Mouse (Mus musculus) ES-E14 (cell line): ENCODE results near the gene Pik3r6.

ENCODE experiments used
- MAFK ChIP-seq: IDR thresholded peaks from 2 replicates; pipeline ENCODE4 v1.6.1; 2014; ENCODE audit warnings: mild to moderate bottlenecking, low read depth, low read length, inconsistent platforms; ENCODE audit not compliant: insufficient read depth
- ZNF384 ChIP-seq: IDR thresholded peaks from 2 replicates; pipeline ENCODE4 v1.6.1; 2012; ENCODE audit warnings: low read depth, low read length, inconsistent platforms

DNA sequence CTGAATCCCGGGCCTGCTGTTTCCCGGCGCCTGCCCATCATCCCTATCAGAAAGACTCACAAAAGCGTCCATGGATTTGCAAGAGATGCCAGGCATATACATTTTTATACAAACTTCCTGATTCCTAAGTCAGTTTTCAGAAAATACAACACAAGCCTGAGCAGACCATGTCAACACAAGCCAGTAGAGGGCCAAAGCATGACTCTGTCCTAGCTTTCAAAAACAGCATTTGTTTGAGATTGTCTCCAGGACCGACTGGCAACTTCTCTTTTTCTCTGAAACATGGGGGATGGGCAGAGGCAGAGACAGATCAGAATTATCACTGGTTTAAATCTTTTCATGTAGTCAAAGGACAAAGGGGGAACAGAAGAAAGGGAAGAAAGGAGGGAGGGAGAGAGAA lies 18.5 kb downstream of the Pik3r6 start:
- TF ChIP-seq MAFK (no peak), ZNF384 (no peak)
